In genomic region chr16:13831606-13832005, GRCm38 (mm10) we compare ENCODE assay signal across 17 mouse cellular contexts. TPM values are rescaled to one million over a fixed set of nuclear protein-coding genes. Genes with fewer than 3 reads are reported as not detected.
DNase-seq lines count a peak whose midpoint lies in the region; ATAC-seq and TF ChIP-seq lines count a peak whose summit lies in the region.
"Had no signal": no experiment of that assay in that cellular context is flagged by ENCODE, and none has a peak within 500 bp of the region (broad histone marks: within the 10 kb centered on the region; RNA-seq: fewer than 3 reads in every experiment).

No protein-coding gene starts in this region.

- H3K27me3 ChIP-seq in forebrain, embryonic 16.5 days (replicated peaks; ENCODE audit: control insufficient read depth, insufficient read depth, low read length), result no peaks in the 10 kb centered on the region
- H3K27me3 ChIP-seq in forebrain, embryonic 10.5 days (ENCODE audit: poor library complexity, severe bottlenecking), result no peaks in the 10 kb centered on the region
- H3K27me3 ChIP-seq in liver, embryonic 13.5 days, result no peaks in the 10 kb centered on the region
- H3K27me3 ChIP-seq in liver, embryonic 12.5 days (replicated peaks), result no peaks in the 10 kb centered on the region
- H3K27me3 ChIP-seq in liver, postnatal 0 days (ENCODE audit: insufficient read depth, low read length), result no peaks in the 10 kb centered on the region
- H3K27me3 ChIP-seq: midbrain, embryonic 12.5 days had no signal

- 92% methylated on average over 5 of the region's 5 CpGs for WGBS in forebrain, embryonic 16.5 days
- WGBS in forebrain, embryonic 10.5 days, result 91% methylated on average over 5 of the region's 5 CpGs
- 80% methylated on average over 5 of the region's 5 CpGs for WGBS in liver, embryonic 13.5 days (ENCODE audit: insufficient replicate concordance)
- 83% methylated on average over 5 of the region's 5 CpGs for WGBS in liver, embryonic 12.5 days (ENCODE audit: insufficient replicate concordance)
- 62% methylated on average over 5 of the region's 5 CpGs for whole genome bisulfite sequencing in liver, postnatal 0 days (ENCODE audit: insufficient replicate concordance)

- peaks cover 54% of the 10 kb centered on the region for H3K36me3 ChIP-seq in forebrain, embryonic 16.5 days (ENCODE audit: control insufficient read depth, insufficient read depth)
- H3K36me3 ChIP-seq in forebrain, embryonic 10.5 days (replicated peaks), result peaks cover 97% of the 10 kb centered on the region
- peaks cover 76% of the 10 kb centered on the region for H3K36me3 ChIP-seq in liver, embryonic 13.5 days
- H3K36me3 ChIP-seq in liver, embryonic 12.5 days, result peaks cover 92% of the 10 kb centered on the region
- H3K36me3 ChIP-seq in liver, postnatal 0 days (replicated peaks; ENCODE audit: insufficient read depth, low read length), result peaks cover 71% of the 10 kb centered on the region

- no peaks in the 10 kb centered on the region for H3K9me3 ChIP-seq in forebrain, embryonic 16.5 days (ENCODE audit: control insufficient read depth, low read length)
- no peaks in the 10 kb centered on the region for H3K9me3 ChIP-seq in forebrain, embryonic 10.5 days
- no peaks in the 10 kb centered on the region for H3K9me3 ChIP-seq in liver, embryonic 13.5 days (replicated peaks)
- H3K9me3 ChIP-seq in liver, embryonic 12.5 days (replicated peaks), result no peaks in the 10 kb centered on the region
- H3K9me3 ChIP-seq in liver, postnatal 0 days (ENCODE audit: low read length), result no peaks in the 10 kb centered on the region
- H3K9me3 ChIP-seq: midbrain, embryonic 12.5 days had no signal

- TF ChIP-seq EP300 in liver, postnatal 0 days (IDR thresholded peaks at IDR 0.05; ENCODE audit: low read depth), result no peak

- H3K27ac ChIP-seq in forebrain, embryonic 16.5 days (ENCODE audit: low read length), result no peak overlapping the region
- no peak overlapping the region for H3K27ac ChIP-seq in forebrain, embryonic 10.5 days
- no peak overlapping the region for H3K27ac ChIP-seq in liver, embryonic 13.5 days
- H3K27ac ChIP-seq in liver, embryonic 12.5 days, result no peak overlapping the region
- H3K27ac ChIP-seq in liver, postnatal 0 days (ENCODE audit: low read depth), result peak overlapping the region; percentile 34; the same call in 1 of the 2 replicates
- H3K27ac ChIP-seq: gastrocnemius, adult 2 months; macrophage; midbrain, embryonic 12.5 days had no signal

- H3K4me3 ChIP-seq in forebrain, embryonic 16.5 days (replicated peaks; ENCODE audit: low read length), result no peak overlapping the region
- no peak overlapping the region for H3K4me3 ChIP-seq in forebrain, embryonic 10.5 days
- H3K4me3 ChIP-seq in liver, embryonic 13.5 days (replicated peaks), result no peak overlapping the region
- H3K4me3 ChIP-seq in liver, embryonic 12.5 days, result no peak overlapping the region
- no peak overlapping the region for H3K4me3 ChIP-seq in liver, postnatal 0 days (ENCODE audit: low read depth, low read length)
- H3K4me3 ChIP-seq: gastrocnemius, adult 2 months; midbrain, embryonic 12.5 days had no signal

- TF ChIP-seq CTCF in liver, postnatal 0 days (IDR thresholded peaks at IDR 0.05; ENCODE audit: low read depth), result no peak

- H3K9ac ChIP-seq in forebrain, embryonic 16.5 days (replicated peaks; ENCODE audit: low read depth, low read length), result no peak overlapping the region
- no peak overlapping the region for H3K9ac ChIP-seq in liver, embryonic 13.5 days
- no peak overlapping the region for H3K9ac ChIP-seq in liver, embryonic 12.5 days
- H3K9ac ChIP-seq in liver, postnatal 0 days (replicated peaks), result 0 out of 2 replicates have a peak overlapping the region, but pooled peaks have one; percentile 16
- H3K9ac ChIP-seq: forebrain, postnatal 0 days; midbrain, embryonic 12.5 days had no signal

- DNase-seq in forebrain, embryonic 10.5 days (ENCODE audit: extremely low spot score, low spot score), result no peak
- no peak for DNase-seq in liver, embryonic 13.5 days
- peak; percentile 79 for DNase-seq in adipocyte (ENCODE audit: low spot score)
- peak; percentile 51 for DNase-seq in liver, postnatal 0 days
- no peak for DNase-seq in thymus, postnatal 14 days
- DNase-seq: B cell, adult 2 months; cerebellum, postnatal 14 days; forebrain, postnatal 0 days; gastrocnemius, adult 2 months; heart, postnatal 10 days; left cerebral cortex, postnatal 4 days; lung, adult 18-20 months; right cerebral cortex, postnatal 25 days had no signal

- H3K4me2 ChIP-seq in forebrain, embryonic 16.5 days (ENCODE audit: low read length), result no peak overlapping the region
- no peak overlapping the region for H3K4me2 ChIP-seq in liver, embryonic 13.5 days
- no peak overlapping the region for H3K4me2 ChIP-seq in liver, embryonic 12.5 days
- H3K4me2 ChIP-seq in liver, postnatal 0 days (ENCODE audit: low read depth, low read length), result no peak overlapping the region
- H3K4me2 ChIP-seq: midbrain, embryonic 12.5 days had no signal

- H3K4me1 ChIP-seq in forebrain, embryonic 16.5 days (replicated peaks; ENCODE audit: control insufficient read depth, insufficient read depth, low read length), result no peaks in the 10 kb centered on the region
- no peaks in the 10 kb centered on the region for H3K4me1 ChIP-seq in forebrain, embryonic 10.5 days
- no peaks in the 10 kb centered on the region for H3K4me1 ChIP-seq in liver, embryonic 13.5 days (replicated peaks)
- no peaks in the 10 kb centered on the region for H3K4me1 ChIP-seq in liver, embryonic 12.5 days
- H3K4me1 ChIP-seq in liver, postnatal 0 days (ENCODE audit: insufficient read depth), result no peaks in the 10 kb centered on the region; the same call in 1 of the 2 replicates
- H3K4me1 ChIP-seq: midbrain, embryonic 12.5 days had no signal

- ATAC-seq in forebrain, embryonic 16.5 days, result 0 out of 2 replicates have a peak, but pooled peaks have one; percentile 15
- peak; percentile 33; the same call in 1 of the 2 replicates for ATAC-seq in liver, embryonic 13.5 days (ENCODE audit: low read depth)
- ATAC-seq in liver, embryonic 12.5 days, result no peak
- ATAC-seq in liver, postnatal 0 days, result peak; percentile 75
- ATAC-seq: forebrain, postnatal 0 days had no signal

RNA-seq across cellular contexts. Expression of gene Ntan1, which starts 13.0 kb away (rescaled TPM):
- 208 and 219 TPM in 2 replicates for polyA plus RNA-seq in forebrain, embryonic 16.5 days (2015; fragmentation: Nextera tagmentation; extraction: Ambion mirVana)
- polyA plus RNA-seq in forebrain, embryonic 10.5 days (2016; fragmentation: Nextera tagmentation; extraction: Ambion mirVana), result 122 and 125 TPM in 2 replicates
- polyA plus RNA-seq in liver, embryonic 13.5 days (2015; fragmentation: Nextera tagmentation; extraction: Ambion mirVana), result 44.7 and 45.3 TPM in 2 replicates
- polyA plus RNA-seq in liver, embryonic 12.5 days (2016; fragmentation: Nextera tagmentation; extraction: Ambion mirVana), result 51.8 and 58.0 TPM in 2 replicates
- 34.3 and 39.4 TPM in 2 replicates for polyA plus RNA-seq in liver, postnatal 0 days (2015; fragmentation: Nextera tagmentation; extraction: Ambion mirVana)

RNA-seq across cellular contexts. Expression of gene Rrn3, which starts 51.1 kb away (rescaled TPM):
- 109 and 118 TPM in 2 replicates for polyA plus RNA-seq in forebrain, embryonic 16.5 days (2015; fragmentation: Nextera tagmentation; extraction: Ambion mirVana)
- polyA plus RNA-seq in forebrain, embryonic 10.5 days (2016; fragmentation: Nextera tagmentation; extraction: Ambion mirVana), result 96.1 and 96.2 TPM in 2 replicates
- 34.9 and 41.0 TPM in 2 replicates for polyA plus RNA-seq in liver, embryonic 13.5 days (2015; fragmentation: Nextera tagmentation; extraction: Ambion mirVana)
- 48.7 and 49.8 TPM in 2 replicates for polyA plus RNA-seq in liver, embryonic 12.5 days (2016; fragmentation: Nextera tagmentation; extraction: Ambion mirVana)
- 13.9 and 15.3 TPM in 2 replicates for polyA plus RNA-seq in liver, postnatal 0 days (2015; fragmentation: Nextera tagmentation; extraction: Ambion mirVana)

Comparison
In these comparisons a context has a peak if more than half of its experiments do, and no peak if none do; other contexts are left out.
1. DNase-seq: peak in adipocyte (single experiment) and liver, postnatal 0 days (single experiment); none in forebrain, embryonic 10.5 days (single experiment), liver, embryonic 13.5 days (single experiment) and thymus, postnatal 14 days (single experiment).